Mouse (Mus musculus) mouse embryonic stem cell (cell line): Measurements from ENCODE around the gene Abtb2.

Source experiments
- in situ Hi-C, 2 experiments: fragments of 300-500 bp; cut with MboI; formaldehyde crosslinking; loops; 1 replicate in 1 of 2; 3 replicates in 1 of 2; pipeline ENCODE4 v1.14.3; 2019 to 2020; ENCODE audit warnings: low sequenced_read_pairs in 2 of 2, low pct_unique_long_range_greater_than_20kb in 1 of 2, mixed read lengths in 1 of 2; ENCODE audit not compliant: unreplicated experiment in 1 of 2

The Abtb2 gene

DNA sequence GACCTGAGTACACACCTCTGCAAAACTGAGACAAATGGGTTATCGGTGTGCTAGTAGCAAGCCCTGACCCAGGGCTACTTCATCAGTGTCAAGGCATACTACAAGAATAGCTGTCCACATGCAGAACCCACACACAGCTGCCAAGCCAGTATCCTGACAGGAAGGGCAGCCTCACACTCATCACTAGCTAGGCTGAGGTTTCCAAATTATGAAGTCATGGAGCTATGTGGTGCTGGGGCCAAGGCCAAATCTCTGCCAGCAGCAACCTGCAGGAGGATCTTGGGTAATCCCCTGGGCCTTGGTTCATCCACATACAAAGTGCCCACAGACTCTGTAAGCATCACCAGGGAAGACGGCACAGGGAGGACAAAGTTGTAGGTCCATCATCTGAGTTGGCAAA is 177.4 kb downstream of the Abtb2 start:
- in situ Hi-C loops: no loop called here

DNA sequence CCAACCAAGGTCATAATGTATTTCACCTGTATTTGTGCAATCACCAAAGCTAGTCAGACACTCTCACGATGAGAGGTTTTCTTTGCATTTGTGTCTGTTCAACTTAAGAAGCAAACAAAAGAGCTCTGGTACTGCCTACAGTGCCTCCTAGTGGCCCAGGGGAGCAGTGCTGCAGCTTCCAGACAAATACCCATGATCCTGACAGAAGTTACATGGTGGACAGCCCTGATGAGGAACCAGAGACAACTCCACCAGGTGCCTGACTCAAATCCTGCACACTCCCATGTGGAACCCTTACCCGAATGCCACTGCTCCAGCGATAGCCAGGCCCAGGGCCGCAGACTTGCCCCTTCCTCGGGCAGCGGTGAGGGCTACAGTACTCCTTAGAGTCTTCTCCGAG is 177.9 kb downstream of the Abtb2 start:
- in situ Hi-C loops: no loop called here

DNA sequence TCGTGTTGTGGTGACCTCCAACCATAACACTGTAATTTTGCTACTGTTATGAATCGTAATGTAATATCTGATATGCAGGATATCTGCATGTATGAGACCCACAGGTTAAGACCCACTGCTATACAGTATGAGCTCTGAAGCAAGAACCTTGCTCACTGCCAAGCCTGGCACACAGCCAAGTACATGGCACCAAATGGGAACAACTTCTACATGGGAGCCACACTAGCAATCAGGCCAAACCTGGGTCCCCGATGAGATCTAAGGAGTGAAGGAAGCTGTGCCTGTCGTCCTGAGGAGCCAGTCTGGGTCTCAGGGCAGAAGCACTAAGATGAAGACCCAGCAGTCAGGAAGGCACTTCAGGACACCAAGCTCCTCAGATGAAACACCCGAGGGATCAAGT is 179.4 kb downstream of the Abtb2 start:
- in situ Hi-C loops: no loop called here

DNA sequence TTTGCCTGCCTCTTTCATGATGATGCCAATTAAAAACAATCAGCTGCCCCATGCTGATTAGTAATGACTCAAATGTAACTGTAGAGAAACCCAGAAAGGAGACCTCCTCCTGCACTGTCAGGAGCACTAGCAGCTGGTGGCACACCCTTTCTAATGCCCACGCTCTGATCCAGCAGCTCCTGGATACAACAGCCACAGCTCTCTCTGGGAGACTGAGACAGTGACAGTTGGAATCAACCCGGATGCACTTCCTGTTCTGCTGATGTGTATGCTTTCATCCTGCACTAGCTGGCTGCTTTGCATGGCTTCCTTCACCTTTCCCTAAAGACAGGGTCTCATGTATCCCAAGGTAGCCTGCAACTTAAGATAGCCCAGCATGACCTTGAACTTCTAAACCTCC is 180.0 kb downstream of the Abtb2 start:
- in situ Hi-C loops: no loop called here

DNA sequence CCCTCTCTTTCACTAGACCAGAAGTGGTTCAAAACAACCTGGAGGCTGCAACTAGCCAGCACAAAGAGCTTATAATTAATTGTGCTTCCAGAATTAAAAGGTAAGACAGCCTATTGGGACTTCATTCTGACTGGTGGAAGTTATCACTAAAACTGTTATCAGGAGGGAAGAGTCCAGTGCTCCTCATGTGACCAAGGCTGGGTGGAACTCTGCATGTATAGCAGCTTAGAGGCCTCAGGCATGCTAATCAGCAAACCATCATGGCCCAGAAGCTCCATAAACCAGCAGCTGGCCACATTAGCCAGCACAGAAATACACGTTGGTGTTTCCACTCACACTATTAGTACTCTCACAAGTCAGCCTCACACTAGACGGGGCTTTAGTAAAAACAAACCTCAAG is 180.7 kb downstream of the Abtb2 start:
- in situ Hi-C loops: no loop called here

DNA sequence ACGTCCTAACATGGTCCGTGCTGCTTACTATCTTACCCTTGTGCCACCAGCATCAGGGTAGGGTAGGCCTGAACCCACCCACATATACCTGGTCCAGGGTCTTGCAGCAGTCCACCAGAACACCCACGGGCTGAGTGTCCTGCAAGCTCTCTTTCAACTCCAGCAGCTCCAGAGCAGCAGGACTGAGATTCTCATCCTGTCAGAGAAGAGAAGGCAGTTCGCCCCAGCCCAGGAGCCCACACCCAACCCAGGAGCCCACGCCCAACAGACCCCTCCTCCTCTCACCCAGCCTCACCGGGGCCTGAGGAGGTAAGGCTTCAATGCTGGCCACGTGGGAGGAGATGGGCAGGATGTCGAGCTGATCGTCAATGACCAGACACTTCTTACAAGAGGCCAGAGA is 181.8 kb downstream of the Abtb2 start:
- in situ Hi-C loops: no loop called here

DNA sequence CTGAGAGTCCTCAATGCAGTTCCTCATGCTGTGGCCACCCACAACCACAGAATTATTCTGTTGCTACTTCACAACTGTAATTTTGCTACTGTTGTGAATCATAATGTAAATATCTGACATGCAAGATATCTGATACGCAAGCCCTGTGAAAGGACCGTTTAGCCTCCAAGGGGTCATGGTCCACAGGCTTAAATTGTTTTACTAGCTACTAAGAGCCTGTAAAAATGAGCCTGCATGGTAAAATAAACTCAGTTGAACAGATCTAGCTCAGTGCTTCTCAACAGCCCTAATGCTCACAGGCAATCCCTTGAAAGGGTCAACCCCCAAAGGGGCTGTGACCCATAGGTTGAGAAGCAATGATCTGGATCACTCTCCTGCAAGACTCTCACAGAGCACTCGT is 183.0 kb downstream of the Abtb2 start:
- in situ Hi-C loops: no loop called here

DNA sequence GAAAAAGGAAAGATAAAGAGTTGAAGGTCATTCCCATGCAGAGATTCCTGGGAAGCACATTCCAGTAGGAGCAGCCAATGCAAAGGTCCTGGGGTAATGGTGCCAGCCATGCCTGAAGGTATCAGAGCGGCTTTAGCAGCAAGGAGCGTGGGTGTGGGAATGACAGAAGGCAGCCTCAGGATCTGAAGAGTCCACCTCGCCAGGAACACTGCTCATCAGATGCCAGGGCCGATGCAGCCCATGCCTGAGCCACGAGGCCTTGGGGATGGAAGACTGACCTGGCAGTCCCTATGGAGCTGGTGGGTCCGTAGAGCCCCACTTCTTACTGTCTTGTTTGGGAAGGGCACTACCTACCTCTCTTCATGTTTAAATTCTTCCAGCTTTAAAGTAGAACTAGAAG is 185.7 kb downstream of the Abtb2 start:
- in situ Hi-C loops: no loop called here

DNA sequence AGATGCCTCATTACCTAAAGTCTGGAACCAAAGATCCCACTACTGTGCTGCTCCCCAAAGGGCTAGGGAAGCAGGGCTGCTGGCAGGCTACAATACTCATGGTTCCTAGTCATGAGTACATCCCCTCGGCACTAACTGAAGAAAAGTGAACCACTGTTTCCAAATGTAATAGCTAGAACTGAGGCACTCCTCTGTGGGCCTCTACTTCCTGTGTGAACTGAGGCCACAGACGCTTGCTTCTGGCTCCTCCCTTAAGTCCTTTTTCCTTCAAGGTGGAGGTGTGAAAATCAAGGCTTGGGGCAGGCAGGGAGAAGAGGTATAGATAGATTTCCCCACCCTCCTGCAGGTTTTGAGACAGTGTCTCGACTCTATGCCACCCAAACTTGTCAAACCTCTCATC is 188.5 kb downstream of the Abtb2 start:
- in situ Hi-C loops: no loop called here

DNA sequence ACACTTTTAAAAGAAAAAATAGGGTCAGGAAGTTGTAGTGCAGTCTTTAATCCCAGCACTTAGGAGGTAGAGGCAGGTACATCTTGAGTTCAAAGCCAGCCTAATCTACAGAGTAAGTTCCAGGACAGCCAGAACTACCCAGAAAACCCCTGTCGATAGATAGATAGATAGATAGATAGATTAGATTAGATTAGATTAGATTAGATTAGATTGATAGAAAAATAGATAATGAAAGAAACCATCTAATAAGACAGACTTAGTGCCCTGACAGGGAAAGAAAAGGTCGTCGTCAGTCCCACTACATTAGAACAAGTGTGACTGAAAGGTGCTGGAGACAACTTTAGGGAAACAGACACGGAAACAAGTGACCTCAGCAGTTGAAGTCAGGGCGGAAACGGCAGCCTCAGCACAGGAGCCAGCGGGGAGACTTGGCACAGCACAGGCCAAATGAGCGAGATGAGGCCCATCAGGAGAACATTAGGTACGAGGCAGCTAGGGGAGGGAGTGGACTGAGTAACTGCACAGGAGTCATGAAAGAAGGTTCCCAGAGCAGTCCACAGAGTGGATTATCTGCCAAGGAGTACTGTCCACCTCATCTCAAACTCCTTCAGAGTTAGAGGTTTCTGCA is 189.5 kb downstream of the Abtb2 start:
- in situ Hi-C loops: no loop called here

DNA sequence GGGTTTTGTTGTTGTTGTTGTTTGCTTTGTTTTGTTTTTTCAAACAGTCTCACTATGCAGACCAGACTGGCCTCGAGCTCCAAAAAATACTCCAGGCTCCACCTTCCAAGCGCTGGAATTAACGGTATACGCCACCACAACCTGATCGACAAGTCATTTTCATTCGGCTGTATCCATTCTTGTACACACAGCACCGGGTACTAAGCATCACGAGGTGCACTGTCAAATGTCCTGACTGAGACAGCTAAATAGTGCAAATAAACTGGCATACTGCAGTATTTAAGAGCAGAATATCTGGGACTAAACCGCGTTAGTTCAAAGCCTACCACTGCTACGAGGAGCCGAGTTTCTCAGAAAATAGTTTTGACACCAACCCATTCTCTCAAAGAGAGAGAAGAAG is 194.3 kb downstream of the Abtb2 start:
- in situ Hi-C loops: no loop called here

DNA sequence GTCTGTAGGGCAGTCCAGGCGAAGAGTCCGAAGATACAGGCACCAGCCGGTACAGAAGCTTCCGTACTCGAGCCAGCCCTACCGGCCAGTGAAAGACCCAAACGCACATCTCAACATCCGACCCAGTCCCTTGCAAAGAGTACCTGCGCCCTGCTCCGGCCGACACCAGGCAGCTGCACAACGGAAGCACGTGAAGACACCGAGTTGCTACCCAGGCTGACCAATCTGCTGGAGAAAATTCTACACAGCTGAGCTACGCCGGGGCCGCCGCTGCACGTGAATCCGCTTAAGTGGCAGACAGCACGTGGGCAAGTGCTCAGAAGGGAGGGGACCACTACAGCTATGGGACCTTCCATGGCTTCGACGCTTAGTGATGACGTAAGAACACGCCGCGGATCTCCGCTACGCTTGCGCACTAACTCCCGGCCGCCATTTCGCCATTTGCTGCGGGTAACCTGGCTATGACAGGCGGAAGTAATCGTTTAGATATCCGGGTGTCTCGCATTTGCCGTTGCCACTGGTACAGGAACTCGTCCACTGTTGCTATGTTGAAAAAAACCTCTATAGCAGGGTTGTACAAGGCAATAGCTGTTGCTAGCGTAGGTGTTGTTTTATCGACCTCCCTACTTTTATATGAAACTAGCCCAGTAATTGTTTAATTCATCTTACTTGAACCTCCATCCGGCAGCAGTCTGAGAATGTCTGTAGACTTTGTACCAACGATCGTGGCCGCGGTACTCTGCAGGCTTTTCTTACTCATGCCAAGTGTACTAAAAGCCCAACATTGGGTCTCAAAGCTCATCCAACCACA is 195.0 kb downstream of the Abtb2 start, which contains the start of gene Nat10:
Nat10 (minus strand) TSS at position 365 of the 811 bp plus-strand sequence.
- in situ Hi-C loops: no loop called here

DNA sequence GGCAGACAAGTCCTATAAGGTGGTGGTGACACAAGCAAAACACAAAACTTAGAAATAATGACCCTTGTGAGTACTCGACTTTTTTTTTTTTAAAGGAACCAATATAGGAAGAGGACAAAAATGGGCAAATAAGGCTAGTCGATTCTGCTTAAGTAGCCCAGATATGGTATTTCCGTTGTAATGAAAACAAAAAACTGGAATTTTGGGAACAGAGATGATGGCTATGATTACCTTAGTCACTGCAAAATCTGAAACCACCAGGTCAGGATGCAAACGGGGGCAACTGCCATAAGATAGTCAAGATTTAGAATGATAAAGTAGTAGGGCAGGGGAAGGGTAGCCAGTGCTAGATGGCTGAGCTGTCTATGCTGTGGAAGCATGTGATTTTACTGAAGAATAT is 195.9 kb downstream of the Abtb2 start:
- in situ Hi-C loops: no loop called here

DNA sequence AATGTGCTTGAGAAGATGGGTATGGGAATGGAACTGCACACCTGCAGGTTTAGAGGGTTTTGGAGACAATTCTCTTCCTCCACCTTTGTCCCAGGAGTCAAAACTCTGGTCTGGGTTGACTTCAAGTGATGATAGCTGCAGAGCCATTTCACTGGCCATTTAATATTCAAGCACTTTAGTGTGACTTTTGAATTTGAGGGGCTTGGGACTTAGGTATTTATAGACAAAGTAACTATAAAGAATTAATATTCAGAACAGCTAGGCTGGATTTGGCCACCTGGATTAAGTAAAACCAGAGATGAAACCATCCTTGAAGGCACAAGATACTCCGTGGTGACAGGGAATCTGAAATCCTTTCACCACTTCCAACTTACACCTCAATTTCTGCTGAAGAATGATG is 196.4 kb downstream of the Abtb2 start:
- in situ Hi-C loops: no loop called here
